Mouse (Mus musculus) left cerebral cortex, adult 2 months (tissue): ENCODE results near the gene Lbhd1. TPM values are rescaled to one million over a fixed set of nuclear protein-coding genes. Genes with fewer than 3 reads are reported as not detected.
"Not testable (repeated sequence)": the region's sequence is repeated elsewhere in the genome, so short reads cannot be mapped to it uniquely, and the experiment has no call there.

Experiments
- DNase-seq, 2 experiments: peaks; one replicate each; pipeline ENCODE4 v3.0.0; 2021 to 2022; ENCODE audit warnings: low spot score in 2 of 2, mixed read lengths in 1 of 2; ENCODE audit errors: extremely low spot score in 1 of 2
- H3K27ac ChIP-seq: fragments of 200-600 bp; 2 replicates; pipeline ENCODE4 v1.8.1; 2022
- H3K4me3 ChIP-seq: fragments of 200-600 bp; 2 replicates; pipeline ENCODE4 v1.8.1; 2022
- CTCF ChIP-seq: fragments of 200-600 bp; IDR thresholded peaks from 2 replicates; pipeline ENCODE4 v1.8.1; 2022; ENCODE audit warnings: antibody characterized with exemption, mild to moderate bottlenecking, moderate library complexity
- intact Hi-C: fragments of 180-260 bp; cut with DNase I; formaldehyde crosslinking; loops from one replicate; pipeline ENCODE4 v1.15.1; 2025
- total RNA-seq, 2 experiments: library from RNA; stranded (reverse); gene quantifications; 2 replicates each; pipeline ENCODE4 v1.2.3; 2021

Lbhd1 gene
- total RNA-seq, 2 experiments from 2014 or later: 6.5 to 9.3 TPM

- intact Hi-C loops: no loop called here
- DNase-seq: no peak
- Histone ChIP-seq H3K4me3 (no peak within 1 kb of the TSS), H3K27ac (peak within 1 kb of the TSS; percentile 26; the same call in 1 of the 2 replicates)
- no peak for TF ChIP-seq CTCF
Measured at GRCm38 (mm10) chr19:8850402-8850901, 33.1 kb upstream of the Lbhd1 start, which contains the start of gene Lrrn4cl. Gene Lrrn4cl, plus strand, starts transcription at chr19:8850768.

- intact Hi-C loops: no loop called here
- no peak for DNase-seq
- H3K27ac ChIP-seq: peak overlapping the region; percentile 75
- H3K4me3 ChIP-seq: no peak overlapping the region
- TF ChIP-seq CTCF: no peak
Measured at GRCm38 (mm10) chr19:8851639-8852038, 31.9 kb upstream of the Lbhd1 start.

GRCm38 (mm10) chr19:8852236-8852928 is 31.1 kb upstream of the Lbhd1 start:
- intact Hi-C loops: no loop called here
- H3K4me3 ChIP-seq: no peak overlapping the region
- no peak for TF ChIP-seq CTCF
- H3K27ac ChIP-seq: peak overlapping the region; percentile 75
- no peak for DNase-seq

GRCm38 (mm10) chr19:8853117-8853516 is 30.4 kb upstream of the Lbhd1 start:
- Histone ChIP-seq H3K27ac (peak overlapping the region; percentile 42; the same call in 1 of the 2 replicates), H3K4me3 (no peak overlapping the region)
- no peak for TF ChIP-seq CTCF
- intact Hi-C loops: no loop called here
- no peak for DNase-seq

GRCm38 (mm10) chr19:8857689-8858088 is 25.8 kb upstream of the Lbhd1 start:
- H3K4me3 ChIP-seq: no peak overlapping the region
- H3K27ac ChIP-seq: no peak overlapping the region
- intact Hi-C loops: loop anchor here (5.0 kb wide), 1 partner anchor 255 kb away; no protein-coding TSS in a partner anchor
- no peak for DNase-seq
- peak; percentile 73 for TF ChIP-seq CTCF

- intact Hi-C loops: loop anchor here (5.0 kb wide), 1 partner anchor 253 kb away; no protein-coding TSS in a partner anchor
- no peak for DNase-seq
- Histone ChIP-seq H3K27ac (no peak overlapping the region), H3K4me3 (no peak overlapping the region)
- peak; percentile 47 for TF ChIP-seq CTCF
Measured at GRCm38 (mm10) chr19:8859018-8859417, 24.5 kb upstream of the Lbhd1 start.

- no peak; the same call in 1 of the 2 replicates for TF ChIP-seq CTCF
- no peak overlapping the region for H3K4me3 ChIP-seq
- H3K27ac ChIP-seq: no peak overlapping the region
- no peak for DNase-seq
- intact Hi-C loops: no loop called here
Measured at GRCm38 (mm10) chr19:8864265-8864664, 19.3 kb upstream of the Lbhd1 start.

GRCm38 (mm10) chr19:8870381-8870780 is 13.2 kb upstream of the Lbhd1 start:
- H3K27ac ChIP-seq, H3K4me3 ChIP-seq, intact Hi-C loops, DNase-seq: not testable (repeated sequence)

GRCm38 (mm10) chr19:8870838-8871237 is 12.7 kb upstream of the Lbhd1 start:
- intact Hi-C loops: loop anchor here (1.0 kb wide), 1 partner anchor 52 kb away; the partner anchor contains the start of gene Ttc9c
- DNase-seq: no peak
- TF ChIP-seq CTCF: no peak
- Histone ChIP-seq H3K27ac (peak overlapping the region; percentile 82), H3K4me3 (peak overlapping the region; percentile 88)

GRCm38 (mm10) chr19:8871267-8872186 is 12.0 kb upstream of the Lbhd1 start, which contains the start of gene Ubxn1:
Gene Ubxn1, plus strand, starts transcription at chr19:8871496.
- peak; percentile 97 to 99 for DNase-seq
- H3K4me3 ChIP-seq: peak within 1 kb of the TSS; percentile 88
- no peak for TF ChIP-seq CTCF

GRCm38 (mm10) chr19:8872266-8872840 is 11.2 kb upstream of the Lbhd1 start:
- TF ChIP-seq CTCF: no peak
- H3K27ac ChIP-seq: no peak overlapping the region; the same call in 1 of the 2 replicates
- intact Hi-C loops: no loop called here
- peak overlapping the region; percentile 88 for H3K4me3 ChIP-seq
- no peak for DNase-seq

More at GRCm38 (mm10) chr19:8871267-8872186, 12.0 kb upstream of the Lbhd1 start, which contains the start of gene Ubxn1:
- H3K27ac ChIP-seq: peak within 1 kb of the TSS; percentile 82
- intact Hi-C loops: loop anchor here (1.0 kb wide), 1 partner anchor 52 kb away; the partner anchor contains the start of gene Ttc9c
